Mouse (Mus musculus) large intestine, adult 2 months (tissue): ENCODE measurements at regions not wholly inside any gene's neighbourhood (a gene's known extent, or its start where the extent isn't known, plus 50 kb on each side); places are given as distances from the start of the nearest gene placed in this dataset.
A peak's percentile ranks its signal among the peaks of the same experiment; 100 is the strongest.

Experiments
- DNase-seq: peaks from one replicate; pipeline ENCODE4 v3.0.0-alpha.2; 2012; ENCODE audit warnings: low read depth, low spot score
- WGBS: fragments of 180-500 bp; shearing (Covaris S2); methylation state at CpG from one replicate; pipeline ENCODE4 v1.1.7; 2018; 5-methylcytosine and 5-hydroxymethylcytosine counted together

DNA sequence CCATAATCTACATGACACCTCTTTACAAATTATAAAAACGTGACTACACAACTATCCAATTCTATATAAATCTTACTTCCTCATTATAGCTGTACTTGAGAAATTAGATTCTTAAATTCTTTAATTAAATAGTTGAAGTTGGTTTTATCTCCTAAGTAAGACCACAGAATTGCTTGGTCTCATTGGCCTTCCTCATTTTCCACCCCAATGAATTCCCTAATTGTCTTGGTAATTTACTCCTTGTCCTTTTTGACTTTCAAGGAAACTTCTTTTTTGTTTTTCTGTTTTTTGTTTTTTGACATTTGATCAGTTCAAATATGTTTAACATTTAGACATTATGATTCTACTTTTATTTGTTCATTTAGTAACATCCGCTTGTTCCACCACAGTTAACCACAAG lies 1591.7 kb upstream of the Pcdh20 start:
- no peak for DNase-seq
- WGBS, result 74% methylated on average over 2 of the region's 2 CpGs

DNA sequence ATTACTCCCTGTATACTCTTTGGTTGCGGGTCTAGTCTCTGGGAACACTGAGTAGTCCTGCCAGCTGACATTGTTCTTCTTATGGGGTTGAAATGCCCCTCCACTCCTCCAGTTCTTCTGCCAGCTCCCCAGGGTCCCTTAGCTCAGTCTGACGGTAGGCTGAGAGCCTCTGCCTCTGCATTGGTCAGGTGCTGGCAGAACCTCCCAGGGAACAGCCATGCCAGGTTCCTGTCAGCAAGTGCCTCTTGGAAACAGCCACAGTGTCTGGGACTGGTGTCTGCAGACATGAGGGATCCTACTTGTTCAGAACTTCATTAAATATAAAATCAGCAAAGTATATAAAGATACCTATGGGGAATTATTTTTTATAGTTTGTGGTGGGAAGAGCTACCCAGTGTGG lies 1578.6 kb upstream of the Pcdh20 start:
- WGBS, result 62% methylated on average over 2 of the region's 2 CpGs

DNA sequence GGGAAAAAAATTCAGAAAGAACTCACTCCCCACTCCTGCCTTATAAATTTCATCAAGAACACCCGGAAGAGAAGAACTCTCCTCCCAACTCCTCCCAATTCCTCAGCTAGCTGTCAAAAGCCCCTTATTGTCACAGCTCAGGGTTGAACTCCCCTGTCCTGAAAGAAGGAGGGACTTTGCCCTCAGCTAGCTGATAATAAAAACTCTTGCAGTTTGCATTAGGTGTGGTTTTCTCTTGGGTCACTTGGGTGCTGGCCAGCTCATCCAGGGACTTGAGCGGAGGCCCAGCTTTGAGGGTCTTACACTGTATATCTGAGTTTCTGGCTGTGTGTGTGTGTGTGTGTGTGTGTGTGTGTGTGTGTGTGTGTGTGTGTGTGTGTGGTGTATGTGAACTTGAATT lies 1577.6 kb upstream of the Pcdh20 start:
- WGBS, result 33% methylated on average over 2 of the region's 2 CpGs
- DNase-seq, result peak; percentile 52

More for the DNA sequence above, 1578.6 kb upstream of the Pcdh20 start:
- DNase-seq, result no peak
